Mouse (Mus musculus) embryonic facial prominence, embryonic 11.5 days (tissue): ENCODE data around the gene Pcyt2. TPM values are rescaled to one million over a fixed set of nuclear protein-coding genes. Genes with fewer than 3 reads are reported as not detected.

Experiments used
- ATAC-seq: fragments of 200-750 bp; cut with Nextera tagmentation; replicated peaks from 2 replicates; pipeline ENCODE4 v1.8.0; 2017; ENCODE audit warnings: low read depth; ENCODE audit not compliant: insufficient number of reproducible peaks, low FRiP score, low TSS enrichment
- DNase-seq: peaks from one replicate; pipeline ENCODE4 v3.0.0-alpha.2; 2015; ENCODE audit warnings: low spot score
- H3K27ac ChIP-seq: fragments of 300-500 bp; sonication (generic); replicated peaks from 2 replicates; pipeline ENCODE4 v1.5.1; 2014; ENCODE audit warnings: mild to moderate bottlenecking, low read depth, low read length, control low read depth
- H3K27me3 ChIP-seq: fragments of 300-500 bp; sonication (generic); 2 replicates; pipeline ENCODE4 v1.6.1; 2014; ENCODE audit warnings: mild to moderate bottlenecking, low read length, moderate library complexity, mixed read lengths; ENCODE audit not compliant: control insufficient read depth, insufficient read depth
- H3K36me3 ChIP-seq: fragments of 300-500 bp; sonication (generic); replicated peaks from 2 replicates; pipeline ENCODE4 v1.6.1; 2014; ENCODE audit warnings: low read depth, mild to moderate bottlenecking, low read length, moderate library complexity, mixed read lengths; ENCODE audit not compliant: control insufficient read depth, insufficient read depth
- H3K4me1 ChIP-seq: fragments of 300-500 bp; sonication (generic); 2 replicates; pipeline ENCODE4 v1.6.1; 2014; ENCODE audit warnings: low read length, mixed read lengths; ENCODE audit not compliant: control insufficient read depth, insufficient read depth
- H3K4me2 ChIP-seq: fragments of 300-500 bp; sonication (generic); 2 replicates; pipeline ENCODE4 v1.6.1; 2014; ENCODE audit warnings: low read depth, mild to moderate bottlenecking, control low read depth, low read length, moderate library complexity
- H3K4me3 ChIP-seq: fragments of 300-500 bp; sonication (generic); 2 replicates; pipeline ENCODE4 v1.5.1; 2014; ENCODE audit warnings: low read depth, low read length, control low read depth
- H3K9ac ChIP-seq: fragments of 300-500 bp; sonication (generic); replicated peaks from 2 replicates; pipeline ENCODE4 v1.6.1; 2014; ENCODE audit warnings: mild to moderate bottlenecking, control low read depth, low read length
- H3K9me3 ChIP-seq: fragments of 300-500 bp; sonication (generic); replicated peaks from 2 replicates; pipeline ENCODE4 v1.6.1; 2016; ENCODE audit warnings: mild to moderate bottlenecking, low read length, inconsistent platforms, mixed read lengths; ENCODE audit not compliant: control insufficient read depth
- WGBS: fragments of 180-500 bp; shearing (Covaris S2); extraction: QIAGEN DNeasy Blood & Tissue Kit; methylation state at CpG from one replicate; pipeline ENCODE4 v1.1.7; 2014; 5-methylcytosine and 5-hydroxymethylcytosine counted together
- polyA plus RNA-seq: library from polyadenylated mRNA; unstranded; fragments of >200 nt; fragmentation: Nextera tagmentation; extraction: Ambion mirVana; gene quantifications from 2 replicates; pipeline ENCODE4 v1.2.1, GENCODE M21; 2014

Gene Pcyt2
- polyA plus RNA-seq, 1 experiment from 2014 or later = 75.3 TPM

- no peaks in the 10 kb centered on the region; the same call in none of the 2 replicates for H3K36me3 ChIP-seq
- H3K27me3 ChIP-seq = no peaks in the 10 kb centered on the region
- H3K9me3 ChIP-seq = no peaks in the 10 kb centered on the region
- H3K4me3 ChIP-seq = no peak overlapping the region
- H3K27ac ChIP-seq = no peak overlapping the region
- WGBS = 78% methylated on average over 22 of the region's 22 CpGs
- no peak for ATAC-seq
- DNase-seq = no peak
- H3K4me1 ChIP-seq = peaks cover 11% of the 10 kb centered on the region; the same call in 1 of the 2 replicates
- no peak overlapping the region for H3K9ac ChIP-seq
- no peak overlapping the region for H3K4me2 ChIP-seq
These were observed 9.9 kb upstream of the Pcyt2 start for GRCm38 (mm10) chr11:120627468-120628300.

DNA sequence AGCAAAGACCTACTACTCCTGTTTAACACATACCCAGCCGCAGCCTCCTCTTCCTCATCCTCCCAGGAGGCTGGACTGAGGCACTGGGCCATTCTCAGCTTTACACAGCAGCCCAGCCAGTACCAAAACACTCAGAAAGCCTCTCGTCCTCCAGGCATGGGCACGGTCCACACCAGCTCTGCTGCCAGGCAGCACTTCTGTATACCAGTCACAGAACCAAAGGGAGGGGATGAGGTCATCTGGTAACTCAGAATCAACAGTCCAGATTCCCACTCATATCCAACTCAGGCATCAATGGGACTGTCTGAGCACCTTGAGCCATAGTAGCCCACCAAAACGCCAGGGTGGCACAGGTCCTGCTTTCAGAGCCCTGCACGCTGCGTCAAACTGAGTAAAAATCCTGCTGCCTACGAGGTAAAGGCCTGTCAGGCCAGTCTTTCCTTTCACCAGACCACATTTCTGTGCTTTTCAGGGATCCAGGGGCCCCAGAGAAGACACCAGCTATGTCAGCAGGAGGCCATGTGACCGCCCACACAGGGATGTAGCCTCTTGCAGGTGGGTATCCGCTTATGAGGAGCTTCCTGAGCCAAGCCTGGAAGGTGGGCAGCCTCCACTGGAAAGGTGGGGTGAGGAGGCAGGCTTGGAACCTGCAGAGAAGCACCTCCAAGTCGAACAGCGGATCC, 9.2 kb upstream of the Pcyt2 start:
- ATAC-seq (no peak), DNase-seq (no peak)
- Histone ChIP-seq H3K4me3 (no peak overlapping the region), H3K9me3 (no peaks in the 10 kb centered on the region), H3K9ac (no peak overlapping the region), H3K36me3 (no peaks in the 10 kb centered on the region; the same call in none of the 2 replicates), H3K27me3 (no peaks in the 10 kb centered on the region), H3K4me2 (no peak overlapping the region), H3K4me1 (peaks cover 9% of the 10 kb centered on the region; the same call in 1 of the 2 replicates), H3K27ac (no peak overlapping the region)
- 86% methylated on average over 11 of the region's 11 CpGs for WGBS

- H3K4me1 ChIP-seq = peaks cover 2% of the 10 kb centered on the region; the same call in 1 of the 2 replicates
- peak within 1 kb of the TSS; percentile 67; the same call in 1 of the 2 replicates for H3K27ac ChIP-seq
- peak within 1 kb of the TSS; percentile 98 for H3K4me2 ChIP-seq
- no peaks in the 10 kb centered on the region; the same call in none of the 2 replicates for H3K36me3 ChIP-seq
- DNase-seq (no peak), ATAC-seq (peak; percentile 46)
- 22% methylated on average over 5 of the region's 5 CpGs for WGBS
- H3K9ac ChIP-seq = peak within 1 kb of the TSS; percentile 74
- peak within 1 kb of the TSS; percentile 99 for H3K4me3 ChIP-seq
- H3K27me3 ChIP-seq = no peaks in the 10 kb centered on the region
- no peaks in the 10 kb centered on the region for H3K9me3 ChIP-seq
These were observed 7.5 kb upstream of the Pcyt2 start, which contains the start of gene Sirt7 for GRCm38 (mm10) chr11:120625152-120625775. Gene Sirt7 (minus strand): TSS chr11:120625240.

- Histone ChIP-seq H3K4me2 (peak overlapping the region; percentile 98), H3K4me3 (peak overlapping the region; percentile 99), H3K27me3 (no peaks in the 10 kb centered on the region), H3K9ac (peak overlapping the region; percentile 74), H3K4me1 (peaks cover 2% of the 10 kb centered on the region; the same call in 1 of the 2 replicates), H3K9me3 (no peaks in the 10 kb centered on the region), H3K27ac (peak overlapping the region; percentile 67; the same call in 1 of the 2 replicates), H3K36me3 (no peaks in the 10 kb centered on the region; the same call in none of the 2 replicates)
- WGBS = under 1% methylated on average over 53 of the region's 53 CpGs
- DNase-seq (peak; percentile 92), ATAC-seq (peak; percentile 60; the same call in 1 of the 2 replicates)
These were observed 7.0 kb upstream of the Pcyt2 start for GRCm38 (mm10) chr11:120624680-120625111.

DNA sequence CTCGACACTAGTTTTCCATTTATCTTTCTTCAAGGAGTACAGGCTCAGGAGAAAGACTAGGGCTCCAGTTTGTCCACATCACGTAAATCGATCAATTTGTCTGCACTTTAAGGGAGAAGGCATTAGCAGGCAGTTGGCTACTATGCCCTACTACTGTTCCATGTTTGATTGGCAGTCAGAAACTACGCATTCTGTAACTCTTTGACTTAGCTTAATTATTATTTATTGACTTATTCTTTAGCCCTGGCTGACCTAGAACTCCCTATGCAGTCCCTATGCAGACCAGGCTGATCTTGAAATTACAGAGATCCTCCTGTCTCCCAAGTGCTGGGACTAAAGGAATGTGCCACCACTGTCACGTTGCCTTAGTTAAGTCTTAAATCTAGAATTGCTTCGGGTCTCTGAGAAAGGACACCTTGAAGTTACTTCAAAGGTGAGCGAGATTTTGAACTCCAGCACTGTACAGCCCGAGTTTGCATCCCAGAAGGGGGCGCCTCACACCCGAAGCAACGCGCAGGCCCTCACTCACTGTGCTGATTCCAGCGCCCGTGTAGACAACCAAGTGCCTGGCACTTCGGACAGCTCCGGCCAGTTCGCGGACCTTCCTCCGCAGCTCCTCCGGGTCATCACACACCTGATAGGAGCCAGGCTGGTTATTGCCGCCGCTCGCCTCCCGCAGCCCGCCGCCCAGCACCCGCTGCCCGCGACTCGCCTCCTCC, 6.4 kb upstream of the Pcyt2 start:
- H3K27ac ChIP-seq = peak overlapping the region; percentile 67; the same call in 1 of the 2 replicates
- H3K9ac ChIP-seq = peak overlapping the region; percentile 74
- 13% methylated on average over 30 of the region's 30 CpGs for WGBS
- H3K4me3 ChIP-seq = peak overlapping the region; percentile 99
- DNase-seq (peak; percentile 70), ATAC-seq (peak; percentile 76)
- H3K27me3 ChIP-seq = no peaks in the 10 kb centered on the region
- H3K4me1 ChIP-seq = peaks cover 2% of the 10 kb centered on the region; the same call in 1 of the 2 replicates
- H3K9me3 ChIP-seq = no peaks in the 10 kb centered on the region
- no peaks in the 10 kb centered on the region; the same call in none of the 2 replicates for H3K36me3 ChIP-seq
- H3K4me2 ChIP-seq = peak overlapping the region; percentile 98

GRCm38 (mm10) chr11:120622805-120623204, 5.1 kb upstream of the Pcyt2 start:
- Histone ChIP-seq H3K27ac (no peak overlapping the region), H3K4me1 (peaks cover 2% of the 10 kb centered on the region; the same call in 1 of the 2 replicates), H3K4me2 (no peak overlapping the region), H3K9ac (no peak overlapping the region), H3K27me3 (no peaks in the 10 kb centered on the region), H3K36me3 (no peaks in the 10 kb centered on the region; the same call in none of the 2 replicates), H3K4me3 (no peak overlapping the region), H3K9me3 (no peaks in the 10 kb centered on the region)
- 94% methylated on average over 6 of the region's 6 CpGs for WGBS
- ATAC-seq (no peak), DNase-seq (no peak)

GRCm38 (mm10) chr11:120620195-120620594, 2.5 kb upstream of the Pcyt2 start:
- WGBS = 91% methylated on average over 14 of the region's 14 CpGs

More at GRCm38 (mm10) chr11:120620195-120620594, 2.5 kb upstream of the Pcyt2 start:
- Histone ChIP-seq H3K27me3 (no peaks in the 10 kb centered on the region), H3K4me2 (no peak overlapping the region), H3K9me3 (no peaks in the 10 kb centered on the region), H3K27ac (no peak overlapping the region), H3K36me3 (peaks cover under 1% of the 10 kb centered on the region), H3K4me3 (no peak overlapping the region), H3K9ac (no peak overlapping the region), H3K4me1 (peaks cover 2% of the 10 kb centered on the region; the same call in 1 of the 2 replicates)
- DNase-seq (no peak), ATAC-seq (no peak)
